Mouse (Mus musculus) gastrocnemius, postnatal 10 days (tissue): ENCODE data around the gene Olfr115. TPM values are rescaled to one million over a fixed set of nuclear protein-coding genes. Genes with fewer than 3 reads are reported as not detected.

Experiments
- DNase-seq: peaks from one replicate; pipeline ENCODE4 v3.0.0; 2021; ENCODE audit warnings: mixed read lengths
- long read RNA-seq, 2 experiments: library from polyadenylated mRNA; stranded (forward); transcript quantifications; one replicate each; pipeline ENCODE4 v2.0.0; 2021
- total RNA-seq, 2 experiments: library from RNA; stranded (reverse); gene quantifications; 2 replicates each; pipeline ENCODE4 v1.2.3; 2021

Olfr115 gene
- total RNA-seq = under 1 TPM; 0.11 to 0.26 TPM
- long read RNA-seq, experiment 1 = 0 reads
- long read RNA-seq, experiment 2 = 0 reads

DNA sequence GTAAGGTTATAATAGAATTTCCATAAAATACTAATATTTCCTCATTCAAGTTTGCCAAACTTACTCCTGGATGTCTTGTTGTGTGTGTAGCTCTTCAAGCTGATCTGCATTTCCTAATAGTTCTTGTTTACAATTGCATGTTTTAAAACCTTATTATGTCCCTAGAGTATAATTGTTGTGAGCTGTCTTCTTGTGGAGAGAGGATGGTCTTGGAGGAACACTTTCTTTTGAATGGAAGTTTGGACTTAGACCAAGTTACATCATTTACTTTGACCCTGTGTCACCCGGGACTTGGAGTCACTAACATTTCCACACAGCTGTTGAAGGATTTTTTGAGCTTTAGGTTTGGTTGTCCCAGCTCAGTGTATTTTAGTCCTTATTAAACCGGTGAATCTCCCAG is at the start of gene Olfr115, which contains the start of gene Olfr116:
TSS of gene Olfr115 (minus strand) at position 101 of the 400 bp plus-strand sequence.
TSS of gene Olfr116 (minus strand) at position 191 of the 400 bp plus-strand sequence.
- no peak for DNase-seq

DNA sequence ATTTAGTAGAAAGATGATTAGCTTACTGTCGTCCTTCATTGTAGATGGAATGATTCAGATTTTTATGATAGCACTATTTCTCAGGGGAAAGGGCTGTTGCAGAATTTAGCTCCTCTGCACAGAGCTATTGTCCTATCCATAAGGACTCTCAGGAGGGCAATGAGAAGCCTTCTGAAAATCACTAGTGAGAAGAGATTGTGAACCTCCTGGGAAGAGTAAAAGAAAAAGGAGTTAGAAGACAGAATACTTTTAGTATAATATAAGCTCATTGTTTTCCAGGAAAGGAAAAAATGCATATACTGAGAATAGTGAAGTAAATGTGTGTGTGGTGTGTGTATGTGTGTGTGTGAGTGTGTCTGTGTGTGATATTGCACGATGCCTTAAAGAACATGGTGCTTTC is 39.8 kb upstream of the Olfr115 start, which contains the start of gene Olfr118:
TSS of gene Olfr118 (plus strand) at position 301 of the 400 bp plus-strand sequence.
- DNase-seq = no peak

DNA sequence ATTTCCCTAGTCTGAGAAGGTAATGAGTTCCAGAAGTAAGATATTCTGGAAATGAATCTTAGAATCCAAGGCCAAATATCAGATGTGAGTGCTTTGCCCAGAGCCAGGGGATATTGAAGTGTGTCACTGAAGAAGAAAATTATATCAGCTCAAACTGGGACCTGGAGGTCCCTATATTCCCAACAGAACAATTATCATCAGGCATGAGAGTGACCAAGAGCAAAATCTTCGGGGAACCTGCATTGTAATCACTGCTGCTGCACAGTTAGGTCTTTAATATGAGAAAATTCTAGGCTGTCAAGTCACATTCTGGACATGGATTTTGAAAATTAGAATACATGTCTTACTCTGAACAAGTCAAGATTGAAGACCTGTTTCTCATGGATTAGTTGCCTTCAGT is 36.8 kb upstream of the Olfr115 start, which contains the start of gene Olfr117:
TSS of gene Olfr117 (minus strand) at position 101 of the 400 bp plus-strand sequence.
- DNase-seq = no peak

DNA sequence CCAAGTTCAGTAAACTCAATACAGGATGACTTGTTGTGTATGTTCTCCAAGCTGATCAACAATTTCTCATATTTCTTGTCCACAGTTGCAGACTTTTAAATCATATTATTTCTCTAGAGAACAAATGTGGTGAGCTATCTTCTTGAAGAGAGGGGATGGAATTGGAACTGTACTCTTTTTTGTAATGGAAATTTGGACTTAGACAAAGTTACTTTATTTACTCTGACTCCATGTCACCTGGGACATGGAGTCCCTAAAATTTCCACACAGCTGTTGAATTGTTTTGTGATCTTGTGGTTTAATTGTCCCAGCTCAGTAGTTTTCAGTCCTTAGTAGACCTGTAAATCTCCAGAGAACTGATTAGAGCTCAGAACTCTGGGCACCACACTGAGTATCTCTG is 34.3 kb downstream of the Olfr115 start, which contains the start of gene Olfr114:
TSS of gene Olfr114 (minus strand) at position 101 of the 400 bp plus-strand sequence.
- no peak for DNase-seq

DNA sequence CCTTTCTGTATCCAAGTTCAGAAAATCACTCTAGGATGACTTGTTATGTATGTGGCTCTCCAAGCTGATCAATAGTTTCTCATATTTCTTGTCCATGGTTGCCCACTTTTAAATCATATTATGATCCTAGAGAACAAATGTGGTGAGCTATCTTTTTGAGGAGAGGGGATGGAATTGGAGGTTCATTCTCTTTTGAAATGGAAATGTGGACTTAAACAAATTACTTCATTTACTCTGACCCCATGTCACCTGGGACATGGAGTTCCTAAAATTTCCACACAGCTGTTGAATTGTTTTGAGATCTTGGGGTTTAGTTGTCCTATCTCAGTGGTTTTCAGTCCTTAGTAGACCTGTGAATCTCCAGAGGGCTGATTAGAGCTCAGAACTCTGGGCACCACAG is 49.3 kb downstream of the Olfr115 start, which contains the start of gene Olfr113:
TSS of gene Olfr113 (minus strand) at position 101 of the 400 bp plus-strand sequence.
- DNase-seq = no peak

DNA sequence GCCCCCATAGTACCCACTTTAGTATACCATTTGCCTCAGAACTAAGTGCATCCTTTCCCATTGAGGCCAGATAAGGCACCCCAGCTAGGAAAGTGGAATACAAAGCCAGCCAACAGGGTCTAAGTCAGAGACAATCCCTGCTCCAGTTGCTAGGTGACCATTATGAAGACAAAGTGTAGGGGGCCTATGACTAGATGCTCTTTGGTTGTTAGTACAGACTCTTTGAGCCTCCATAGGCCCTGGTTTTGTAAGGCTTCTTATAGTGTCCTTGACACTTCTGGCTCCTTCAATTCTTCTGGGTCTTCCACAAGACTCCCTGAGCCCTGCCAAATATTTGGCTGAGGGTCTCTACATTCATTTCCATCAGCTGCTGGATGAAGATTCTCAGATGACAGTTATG is 57.6 kb downstream of the Olfr115 start, which contains the start of gene Olfr112:
TSS of gene Olfr112 (minus strand) at position 101 of the 400 bp plus-strand sequence.
- no peak for DNase-seq

Other genes starting within 250 kb of the Olfr115 start
- not detected for gene Olfr105-ps, start 248.1 kb downstream of the Olfr115 start, total RNA-seq
- not detected for gene Olfr106-ps, start 236.7 kb downstream of the Olfr115 start, total RNA-seq
- gene Olfr107, start 227.9 kb downstream of the Olfr115 start, total RNA-seq = not detected
- gene Olfr108, start 181.6 kb downstream of the Olfr115 start, total RNA-seq = not detected
- not detected for gene Olfr109, start 168.2 kb downstream of the Olfr115 start, total RNA-seq
- not detected for gene H2-M2, start 143.6 kb downstream of the Olfr115 start, total RNA-seq
- gene Olfr110, start 134.6 kb downstream of the Olfr115 start, total RNA-seq = not detected
- gene Olfr111, start 119.1 kb downstream of the Olfr115 start, total RNA-seq = not detected
- not detected for gene Olfr112, start 57.7 kb downstream of the Olfr115 start, total RNA-seq
- gene Olfr113, start 49.4 kb downstream of the Olfr115 start, total RNA-seq = not detected
- gene Olfr114, start 34.4 kb downstream of the Olfr115 start, total RNA-seq = not detected
- not detected for gene Olfr116, start 90 bp upstream of the Olfr115 start, total RNA-seq
- gene Olfr117, start 36.7 kb upstream of the Olfr115 start, total RNA-seq = not detected
- not detected for gene Olfr118, start 39.9 kb upstream of the Olfr115 start, total RNA-seq
- not detected for gene Olfr119, start 69.5 kb upstream of the Olfr115 start, total RNA-seq
- not detected for gene Olfr120, start 94.7 kb upstream of the Olfr115 start, total RNA-seq
- not detected for gene Olfr121, start 121.7 kb upstream of the Olfr115 start, total RNA-seq
- not detected for gene Olfr122, start 141.5 kb upstream of the Olfr115 start, total RNA-seq
- gene Olfr123, start 166.4 kb upstream of the Olfr115 start, total RNA-seq = not detected
- not detected for gene Olfr124, start 172.8 kb upstream of the Olfr115 start, total RNA-seq
- gene Olfr125, start 205.8 kb upstream of the Olfr115 start, total RNA-seq = not detected
- not detected for gene Olfr126, start 220.4 kb upstream of the Olfr115 start, total RNA-seq